Mouse (Mus musculus) neural tube, embryonic 13.5 days (tissue): ENCODE measurements around the gene Gm6993. TPM values are rescaled to one million over a fixed set of nuclear protein-coding genes. Genes with fewer than 3 reads are reported as not detected.

Source experiments
- ATAC-seq: fragments of 200-750 bp; cut with Nextera tagmentation; 2 replicates; pipeline ENCODE4 v1.8.0; 2017; ENCODE audit warnings: low read depth, mild to moderate bottlenecking, moderate TSS enrichment, moderate library complexity
- H3K27ac ChIP-seq: fragments of 300-500 bp; sonication (generic); replicated peaks from 2 replicates; pipeline ENCODE4 v1.5.1; 2015; ENCODE audit warnings: moderate library complexity, mild to moderate bottlenecking, inconsistent platforms
- H3K27me3 ChIP-seq: fragments of 300-500 bp; sonication (generic); 2 replicates; pipeline ENCODE4 v1.6.1; 2015; ENCODE audit warnings: mild to moderate bottlenecking, inconsistent platforms
- H3K36me3 ChIP-seq: fragments of 300-500 bp; sonication (generic); 2 replicates; pipeline ENCODE4 v1.6.1; 2015; ENCODE audit warnings: mild to moderate bottlenecking, inconsistent platforms
- H3K4me1 ChIP-seq: fragments of 300-500 bp; sonication (generic); replicated peaks from 2 replicates; pipeline ENCODE4 v1.6.1; 2015; ENCODE audit warnings: inconsistent platforms
- H3K4me2 ChIP-seq: fragments of 300-500 bp; sonication (generic); 2 replicates; pipeline ENCODE4 v1.6.1; 2015; ENCODE audit warnings: inconsistent platforms, mild to moderate bottlenecking, moderate library complexity
- H3K4me3 ChIP-seq: fragments of 300-500 bp; sonication (generic); 2 replicates; pipeline ENCODE4 v1.5.1; 2015; ENCODE audit warnings: mild to moderate bottlenecking, inconsistent platforms
- H3K9ac ChIP-seq: fragments of 300-500 bp; sonication (generic); 2 replicates; pipeline ENCODE4 v1.6.1; 2015; ENCODE audit warnings: moderate library complexity, mild to moderate bottlenecking, inconsistent platforms
- H3K9me3 ChIP-seq: fragments of 300-500 bp; sonication (generic); 2 replicates; pipeline ENCODE4 v1.6.1; 2016; ENCODE audit warnings: inconsistent platforms
- WGBS: fragments of 180-500 bp; shearing (Covaris S2); methylation state at CpG from one replicate; pipeline ENCODE4 v1.1.7; 2015; 5-methylcytosine and 5-hydroxymethylcytosine counted together
- polyA plus RNA-seq: library from polyadenylated mRNA; unstranded; fragments of >200 nt; fragmentation: Nextera tagmentation; extraction: Ambion mirVana; gene quantifications from 2 replicates; pipeline ENCODE4 v1.2.1, GENCODE M21; 2015

Gene Gm6993
- polyA plus RNA-seq, 1 experiment from 2014 or later = not detected

DNA sequence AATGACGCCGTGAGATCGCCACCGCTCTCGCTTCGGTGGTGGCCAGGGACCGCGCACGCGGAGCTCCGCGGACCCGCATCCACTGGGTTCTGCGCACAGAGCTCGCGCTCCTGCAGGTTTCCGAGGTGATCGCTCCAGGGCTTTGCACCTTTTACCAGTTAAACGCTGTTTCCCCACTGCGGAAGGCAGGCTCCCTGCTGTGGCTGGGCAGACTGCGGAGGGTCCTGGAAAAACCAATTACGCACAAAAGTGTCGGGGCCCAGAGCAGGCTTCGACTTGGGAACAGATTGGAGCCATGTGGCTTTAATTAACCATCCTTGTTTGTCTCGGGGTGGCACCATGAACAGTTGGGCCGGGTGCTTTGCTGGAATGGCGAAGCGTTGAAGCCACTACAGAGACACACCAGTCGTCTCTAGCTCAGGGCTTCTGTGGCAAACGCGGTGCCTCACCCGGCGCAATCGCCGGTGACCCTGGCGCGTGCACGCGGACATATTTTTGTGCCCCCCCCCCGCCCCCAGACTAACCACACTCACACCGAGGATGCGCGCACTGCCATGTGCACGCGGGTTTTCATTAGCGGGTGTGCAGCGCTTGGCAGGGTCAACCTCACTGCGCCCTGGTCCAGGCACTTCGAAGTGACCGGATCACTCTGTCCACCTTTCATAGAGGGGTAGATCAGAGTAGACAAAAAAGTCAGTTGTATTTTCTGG is 25.3 kb downstream of the Gm6993 start:
- Histone ChIP-seq H3K27me3 (peaks cover 62% of the 10 kb centered on the region), H3K36me3 (no peaks in the 10 kb centered on the region), H3K4me3 (peak overlapping the region; percentile 48), H3K4me1 (peaks cover 31% of the 10 kb centered on the region), H3K9ac (peak overlapping the region; percentile 74), H3K27ac (peak overlapping the region; percentile 18; the same call in 1 of the 2 replicates), H3K9me3 (no peaks in the 10 kb centered on the region), H3K4me2 (peak overlapping the region; percentile 81)
- ATAC-seq = peak; percentile 70
- WGBS = under 1% methylated on average over 50 of the region's 50 CpGs

DNA sequence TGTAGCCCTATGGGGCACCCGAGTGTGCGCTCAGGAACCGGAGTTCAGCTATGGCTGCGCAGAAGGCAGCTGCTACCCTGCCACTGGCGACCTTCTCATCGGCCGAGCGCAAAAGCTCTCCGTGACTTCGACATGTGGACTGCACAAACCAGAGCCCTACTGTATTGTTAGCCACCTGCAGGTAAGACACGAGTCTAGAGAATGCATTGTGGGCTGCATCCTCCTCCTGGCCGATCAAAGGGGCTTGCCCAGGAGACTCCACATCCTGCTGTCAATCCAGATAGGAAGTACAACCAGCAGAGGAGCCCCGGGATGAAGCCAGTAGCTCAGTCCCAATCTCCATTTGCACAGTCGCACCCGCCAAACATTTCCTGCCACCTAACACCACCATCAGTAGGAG is 26.1 kb downstream of the Gm6993 start:
- Histone ChIP-seq H3K4me3 (peak overlapping the region; percentile 48), H3K9me3 (no peaks in the 10 kb centered on the region), H3K27me3 (peaks cover 62% of the 10 kb centered on the region), H3K4me1 (peaks cover 35% of the 10 kb centered on the region), H3K36me3 (no peaks in the 10 kb centered on the region), H3K4me2 (peak overlapping the region; percentile 81), H3K9ac (peak overlapping the region; percentile 74), H3K27ac (0 out of 2 replicates have a peak overlapping the region, but pooled peaks have one; percentile 18)
- no peak for ATAC-seq
- 8% methylated on average over 15 of the region's 15 CpGs for WGBS

DNA sequence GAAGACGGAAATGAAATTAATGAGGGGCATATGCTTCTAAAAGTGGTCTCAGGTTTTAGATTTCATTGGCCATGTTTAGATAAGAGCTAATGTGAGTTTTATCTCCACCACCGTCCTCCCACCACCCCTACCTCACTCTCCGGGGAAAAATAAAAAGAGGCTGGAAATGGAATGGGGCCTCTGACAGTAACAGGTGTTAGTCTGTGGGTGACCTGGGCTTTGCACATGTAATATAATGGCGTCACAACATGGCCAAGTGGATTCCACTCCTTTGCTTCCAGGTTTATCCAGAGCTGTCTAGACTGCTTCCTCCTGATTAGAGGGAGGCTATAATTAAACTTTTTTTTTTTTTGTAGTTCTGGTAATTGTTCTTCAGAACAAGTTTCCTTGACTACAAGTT is 26.8 kb downstream of the Gm6993 start:
- no peak for ATAC-seq
- no peak overlapping the region for H3K27ac ChIP-seq
- no peaks in the 10 kb centered on the region for H3K36me3 ChIP-seq
- peaks cover 61% of the 10 kb centered on the region for H3K27me3 ChIP-seq
- 65% methylated on average over 4 of the region's 4 CpGs for WGBS
- no peaks in the 10 kb centered on the region for H3K9me3 ChIP-seq
- peaks cover 42% of the 10 kb centered on the region for H3K4me1 ChIP-seq
- H3K4me2 ChIP-seq = peak overlapping the region; percentile 81
- no peak overlapping the region for H3K9ac ChIP-seq
- H3K4me3 ChIP-seq = peak overlapping the region; percentile 48

DNA sequence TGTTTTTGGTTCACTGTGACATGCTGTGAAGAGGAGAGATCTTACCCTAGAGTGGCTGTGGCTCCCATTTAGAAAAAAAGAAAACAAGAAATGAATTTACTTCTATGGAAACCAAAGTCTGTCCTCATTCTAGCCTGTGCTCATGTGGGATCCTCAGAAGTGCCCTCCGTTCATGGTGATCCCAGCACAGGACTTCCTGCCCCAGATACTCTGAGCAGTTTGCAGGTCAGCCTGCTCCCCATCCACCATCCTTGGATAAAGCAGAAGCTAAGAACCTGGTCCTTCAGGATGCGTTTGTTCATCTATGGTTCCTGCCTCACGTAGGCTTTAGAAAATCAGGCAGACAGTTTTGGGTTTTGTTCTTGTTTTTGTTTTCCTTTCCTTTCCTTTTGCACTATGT is 27.7 kb downstream of the Gm6993 start:
- ATAC-seq = no peak
- WGBS = 81% methylated on average over 3 of the region's 3 CpGs
- Histone ChIP-seq H3K4me3 (peak overlapping the region; percentile 48; the same call in 1 of the 2 replicates), H3K4me1 (peaks cover 43% of the 10 kb centered on the region), H3K4me2 (peak overlapping the region; percentile 81), H3K27ac (no peak overlapping the region), H3K36me3 (no peaks in the 10 kb centered on the region), H3K9me3 (no peaks in the 10 kb centered on the region), H3K9ac (no peak overlapping the region), H3K27me3 (peaks cover 51% of the 10 kb centered on the region)

DNA sequence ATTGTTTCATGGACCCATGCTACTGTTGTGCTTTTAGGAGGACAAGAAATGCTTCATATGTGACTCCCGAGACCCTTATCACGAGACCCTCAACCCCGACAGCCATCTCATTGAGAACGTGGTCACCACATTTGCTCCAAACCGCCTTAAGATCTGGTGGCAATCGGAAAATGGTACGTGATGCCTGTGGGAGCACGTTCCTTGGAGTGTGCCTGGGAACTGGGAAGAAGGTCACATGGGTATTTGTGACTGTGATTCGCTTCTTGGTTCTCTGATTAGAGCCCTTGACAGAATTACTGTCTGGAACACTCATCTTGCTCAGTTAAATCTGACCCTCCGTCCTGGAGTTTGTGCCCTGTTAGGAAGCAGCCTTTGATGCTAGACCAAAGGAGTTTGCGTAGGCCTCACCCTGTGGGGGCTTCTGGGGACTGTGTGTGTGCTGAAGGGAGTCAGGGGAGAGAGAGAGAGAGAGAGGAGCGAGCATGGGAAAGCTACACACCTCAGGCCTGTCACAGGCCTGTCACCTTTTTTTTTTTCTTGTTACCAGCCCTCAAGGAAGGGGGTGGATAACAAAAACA is 28.5 kb downstream of the Gm6993 start:
- H3K4me3 ChIP-seq = no peak overlapping the region
- 68% methylated on average over 12 of the region's 12 CpGs for WGBS
- H3K27ac ChIP-seq = no peak overlapping the region
- peaks cover 43% of the 10 kb centered on the region for H3K4me1 ChIP-seq
- no peak overlapping the region; the same call in 1 of the 2 replicates for H3K9ac ChIP-seq
- ATAC-seq = no peak
- peak overlapping the region; percentile 81 for H3K4me2 ChIP-seq
- no peaks in the 10 kb centered on the region for H3K36me3 ChIP-seq
- no peaks in the 10 kb centered on the region for H3K9me3 ChIP-seq
- H3K27me3 ChIP-seq = peaks cover 43% of the 10 kb centered on the region

DNA sequence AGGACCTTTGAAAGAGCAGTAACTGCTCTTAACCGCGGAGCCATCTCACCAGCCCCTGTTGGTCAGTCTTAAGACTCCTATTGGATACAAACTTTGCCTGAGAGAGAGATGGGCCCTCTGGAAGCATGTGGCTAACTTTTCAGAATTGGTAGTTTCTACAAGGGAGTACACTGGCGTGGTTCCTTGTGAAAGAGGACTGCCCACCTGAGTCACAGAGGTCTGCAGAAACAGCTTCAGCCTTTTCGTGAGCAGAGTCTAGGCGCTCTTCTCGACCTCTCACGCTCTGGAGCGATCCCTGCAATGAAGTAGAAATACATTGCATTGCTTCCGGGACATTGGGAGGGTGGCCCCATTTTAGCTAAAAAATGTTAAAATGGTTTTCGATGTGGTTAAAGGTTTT is 29.8 kb downstream of the Gm6993 start:
- H3K27me3 ChIP-seq = peaks cover 31% of the 10 kb centered on the region
- WGBS = 93% methylated on average over 10 of the region's 10 CpGs
- peaks cover 34% of the 10 kb centered on the region for H3K4me1 ChIP-seq
- H3K4me3 ChIP-seq = no peak overlapping the region
- no peaks in the 10 kb centered on the region for H3K36me3 ChIP-seq
- H3K4me2 ChIP-seq = peak overlapping the region; percentile 21; the same call in 1 of the 2 replicates
- 0 out of 2 replicates have a peak overlapping the region, but pooled peaks have one; percentile 49 for H3K27ac ChIP-seq
- no peaks in the 10 kb centered on the region for H3K9me3 ChIP-seq
- no peak overlapping the region for H3K9ac ChIP-seq
- ATAC-seq = no peak

DNA sequence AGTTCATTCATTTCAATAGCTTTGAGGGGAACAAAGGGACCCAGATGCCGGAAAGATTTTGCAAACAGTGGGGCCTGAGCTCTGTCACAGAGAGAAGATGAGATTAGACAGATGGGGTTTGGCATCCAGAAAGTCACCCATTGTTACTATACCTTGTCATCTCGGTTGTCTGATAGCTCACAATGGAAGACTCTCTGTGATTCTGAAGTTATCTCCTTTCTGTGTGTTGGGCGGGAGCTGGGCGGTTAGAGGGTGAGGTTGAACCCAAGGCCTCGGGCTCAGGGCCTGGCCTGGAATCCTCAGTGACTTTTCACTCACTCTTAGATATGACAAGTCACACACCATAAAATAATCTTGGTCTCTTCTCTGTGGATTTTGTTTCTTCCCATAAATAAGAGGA is 30.2 kb downstream of the Gm6993 start:
- Histone ChIP-seq H3K27ac (peak overlapping the region; percentile 49), H3K9me3 (no peaks in the 10 kb centered on the region), H3K27me3 (peaks cover 27% of the 10 kb centered on the region), H3K9ac (no peak overlapping the region), H3K4me3 (no peak overlapping the region), H3K4me2 (peak overlapping the region; percentile 21; the same call in 1 of the 2 replicates), H3K4me1 (peaks cover 30% of the 10 kb centered on the region), H3K36me3 (no peaks in the 10 kb centered on the region)
- 80% methylated on average over 5 of the region's 5 CpGs for WGBS
- no peak for ATAC-seq

DNA sequence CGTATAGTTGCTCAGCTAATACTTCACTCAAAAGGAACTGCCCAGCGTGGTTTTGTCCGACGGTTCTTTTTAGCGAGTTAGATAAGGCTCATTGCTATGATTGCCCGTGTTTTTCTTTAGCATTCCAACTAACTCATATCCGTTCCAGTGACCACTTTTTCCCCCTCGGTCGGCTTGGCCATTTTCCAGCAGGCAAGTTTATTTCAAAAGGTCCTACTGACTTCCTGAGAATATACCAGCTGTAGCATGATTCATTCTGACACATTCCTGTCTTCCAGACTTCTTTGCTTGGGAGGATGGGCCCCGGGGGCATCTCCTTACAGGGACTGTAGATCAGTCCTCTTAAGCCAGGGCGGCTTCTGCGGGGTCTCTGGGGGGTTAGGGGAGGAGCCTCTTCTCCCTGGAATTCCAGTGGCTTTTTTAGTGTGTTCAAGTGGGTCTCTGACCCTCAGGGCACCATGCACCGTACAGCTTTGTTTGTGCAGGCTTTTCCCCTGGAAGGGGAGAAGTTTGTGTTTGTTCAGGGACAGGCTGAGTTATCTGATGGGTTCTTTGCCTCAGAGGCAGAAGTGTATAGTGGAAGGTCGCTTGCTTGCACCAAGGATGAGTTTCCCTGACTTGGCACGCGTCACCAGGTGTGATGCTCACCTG is 30.9 kb downstream of the Gm6993 start:
- H3K4me1 ChIP-seq = peaks cover 23% of the 10 kb centered on the region
- no peaks in the 10 kb centered on the region for H3K36me3 ChIP-seq
- H3K4me3 ChIP-seq = no peak overlapping the region
- no peak overlapping the region for H3K9ac ChIP-seq
- H3K27ac ChIP-seq = peak overlapping the region; percentile 49
- peak overlapping the region; percentile 21 for H3K4me2 ChIP-seq
- WGBS = 50% methylated on average over 16 of the region's 16 CpGs
- peaks cover 20% of the 10 kb centered on the region for H3K27me3 ChIP-seq
- ATAC-seq = no peak
- no peaks in the 10 kb centered on the region for H3K9me3 ChIP-seq

DNA sequence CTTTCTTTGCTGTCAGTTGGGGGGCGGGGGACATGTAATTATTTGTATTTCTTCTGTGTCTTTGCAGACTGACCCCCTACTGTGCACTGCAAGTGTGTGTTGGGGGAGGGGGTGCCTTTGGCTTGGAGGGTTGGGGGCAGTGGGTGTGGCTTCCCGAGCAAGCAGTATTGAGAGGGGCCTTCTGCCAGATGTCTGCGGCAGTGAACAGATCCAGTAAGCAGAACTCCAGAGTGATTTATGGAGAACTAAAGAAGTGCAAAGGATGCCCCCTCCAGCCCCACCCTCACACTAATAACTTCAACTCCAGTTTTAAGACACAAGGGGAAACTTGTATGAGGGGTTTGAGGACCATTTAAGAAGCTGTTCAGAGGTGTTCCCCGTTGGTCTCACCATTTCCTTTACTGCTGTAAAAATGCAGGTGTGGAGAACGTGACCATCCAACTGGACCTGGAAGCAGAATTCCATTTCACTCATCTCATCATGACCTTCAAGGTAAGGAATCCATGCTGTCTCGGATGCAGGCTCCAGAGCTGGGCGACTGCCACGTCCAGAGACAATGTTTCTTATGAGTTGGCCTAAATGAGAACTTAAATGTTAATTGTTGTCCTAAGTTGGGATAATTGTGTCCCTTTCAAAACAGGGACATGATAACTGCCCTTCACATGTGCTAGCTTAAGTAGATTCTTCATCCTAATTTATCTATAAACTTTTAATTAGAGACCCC is 31.6 kb downstream of the Gm6993 start:
- Histone ChIP-seq H3K9ac (no peak overlapping the region), H3K36me3 (no peaks in the 10 kb centered on the region), H3K9me3 (no peaks in the 10 kb centered on the region), H3K4me2 (peak overlapping the region; percentile 21), H3K27ac (0 out of 2 replicates have a peak overlapping the region, but pooled peaks have one; percentile 49), H3K27me3 (peaks cover 13% of the 10 kb centered on the region), H3K4me3 (no peak overlapping the region), H3K4me1 (peaks cover 19% of the 10 kb centered on the region)
- WGBS = 59% methylated on average over 8 of the region's 8 CpGs
- ATAC-seq = no peak

DNA sequence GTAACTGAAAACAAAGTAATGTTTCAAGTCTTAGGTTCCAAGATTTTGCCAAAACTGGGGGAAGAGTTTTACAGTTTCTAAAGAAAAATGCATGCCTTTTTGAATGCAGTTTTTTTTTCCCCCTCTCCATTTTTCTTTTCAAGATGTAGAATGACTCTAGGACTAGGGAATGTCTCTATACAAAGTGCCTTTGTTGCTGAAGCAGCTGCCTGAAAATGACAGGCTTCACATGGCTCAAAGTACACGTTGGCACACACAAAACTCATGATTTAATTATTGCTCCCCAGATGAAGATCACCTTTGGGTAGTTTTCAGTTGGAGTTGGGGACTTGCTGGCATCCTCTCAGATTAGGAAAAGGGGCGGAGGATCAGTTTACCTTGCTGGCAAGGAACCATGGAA is 32.3 kb downstream of the Gm6993 start:
- Histone ChIP-seq H3K36me3 (no peaks in the 10 kb centered on the region), H3K9me3 (no peaks in the 10 kb centered on the region), H3K4me2 (no peak overlapping the region), H3K4me1 (peaks cover 19% of the 10 kb centered on the region), H3K4me3 (no peak overlapping the region), H3K9ac (no peak overlapping the region), H3K27ac (no peak overlapping the region), H3K27me3 (peaks cover 6% of the 10 kb centered on the region)
- no peak for ATAC-seq
- WGBS = 63% methylated on average over 2 of the region's 2 CpGs

DNA sequence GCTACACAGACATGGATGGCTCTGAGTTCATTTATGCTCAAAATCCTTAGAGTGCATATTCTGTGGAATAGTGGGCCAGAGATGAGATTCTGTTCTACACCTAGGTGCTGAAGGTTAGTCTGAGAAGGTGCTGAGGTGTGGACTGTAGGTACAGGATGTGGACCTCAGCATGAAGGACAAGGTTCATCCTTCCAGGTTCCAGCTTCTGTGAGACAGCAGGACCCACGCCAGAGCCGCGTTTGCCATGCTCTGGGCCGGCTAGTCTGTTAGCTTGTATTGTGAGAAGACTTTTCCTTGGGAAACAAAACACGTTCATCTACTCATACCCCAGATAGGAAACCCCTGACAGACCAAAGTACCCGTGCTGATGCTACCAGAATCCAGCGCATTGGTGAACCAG is 33.1 kb downstream of the Gm6993 start:
- no peak for ATAC-seq
- H3K9ac ChIP-seq = no peak overlapping the region
- H3K27ac ChIP-seq = no peak overlapping the region
- peaks cover 19% of the 10 kb centered on the region for H3K4me1 ChIP-seq
- H3K4me3 ChIP-seq = no peak overlapping the region
- WGBS = 97% methylated on average over 7 of the region's 7 CpGs
- H3K36me3 ChIP-seq = no peaks in the 10 kb centered on the region
- H3K4me2 ChIP-seq = no peak overlapping the region
- H3K9me3 ChIP-seq = no peaks in the 10 kb centered on the region
- H3K27me3 ChIP-seq = no peaks in the 10 kb centered on the region

DNA sequence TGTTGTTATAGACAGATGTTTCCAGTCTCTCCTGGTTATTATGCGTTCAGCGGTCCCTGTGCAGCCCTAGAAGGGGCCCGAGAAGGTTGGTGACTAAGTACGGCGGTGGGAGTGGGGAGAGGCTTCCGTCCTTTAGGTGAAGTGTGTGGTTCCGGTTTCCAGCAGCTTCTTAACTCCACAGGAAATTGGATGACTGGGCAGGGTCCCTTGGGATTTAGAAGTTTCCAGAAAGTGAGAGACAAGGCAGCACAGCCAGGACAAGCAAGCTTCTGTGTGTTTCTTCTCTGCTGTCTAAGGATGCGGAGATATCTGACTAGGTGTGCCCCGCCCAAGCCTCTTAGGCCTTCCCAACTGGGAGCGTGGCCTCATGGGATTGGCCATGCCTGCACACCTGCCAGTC is 34.8 kb downstream of the Gm6993 start:
- H3K36me3 ChIP-seq = no peaks in the 10 kb centered on the region
- no peak overlapping the region for H3K9ac ChIP-seq
- H3K27me3 ChIP-seq = no peaks in the 10 kb centered on the region
- ATAC-seq = no peak
- 89% methylated on average over 10 of the region's 10 CpGs for WGBS
- no peaks in the 10 kb centered on the region for H3K9me3 ChIP-seq
- H3K27ac ChIP-seq = no peak overlapping the region
- peaks cover 12% of the 10 kb centered on the region for H3K4me1 ChIP-seq
- no peak overlapping the region for H3K4me3 ChIP-seq
- H3K4me2 ChIP-seq = no peak overlapping the region
